Mouse (Mus musculus): ENCODE results near the gene Prrt2.

Prrt2 gene

GRCm38 (mm10) chr7:127020901-127021562, at the start of gene Prrt2, which contains the start of gene Gm42742:
Gene Prrt2 (minus strand): TSS chr7:127021211.
Gene Gm42742 (minus strand): TSS chr7:127021097.
- DNase-seq (ENCODE audit: low spot score), result no peak

GRCm38 (mm10) chr7:127066317-127066716, 45.3 kb upstream of the Prrt2 start:
- no peak for DNase-seq (ENCODE audit: low spot score)

GRCm38 (mm10) chr7:127065538-127065937, 44.5 kb upstream of the Prrt2 start:
- no peak for DNase-seq (ENCODE audit: low spot score)

- no peak for DNase-seq (ENCODE audit: low spot score)
Observed at GRCm38 (mm10) chr7:127055026-127055585, 34.1 kb upstream of the Prrt2 start.

DNA sequence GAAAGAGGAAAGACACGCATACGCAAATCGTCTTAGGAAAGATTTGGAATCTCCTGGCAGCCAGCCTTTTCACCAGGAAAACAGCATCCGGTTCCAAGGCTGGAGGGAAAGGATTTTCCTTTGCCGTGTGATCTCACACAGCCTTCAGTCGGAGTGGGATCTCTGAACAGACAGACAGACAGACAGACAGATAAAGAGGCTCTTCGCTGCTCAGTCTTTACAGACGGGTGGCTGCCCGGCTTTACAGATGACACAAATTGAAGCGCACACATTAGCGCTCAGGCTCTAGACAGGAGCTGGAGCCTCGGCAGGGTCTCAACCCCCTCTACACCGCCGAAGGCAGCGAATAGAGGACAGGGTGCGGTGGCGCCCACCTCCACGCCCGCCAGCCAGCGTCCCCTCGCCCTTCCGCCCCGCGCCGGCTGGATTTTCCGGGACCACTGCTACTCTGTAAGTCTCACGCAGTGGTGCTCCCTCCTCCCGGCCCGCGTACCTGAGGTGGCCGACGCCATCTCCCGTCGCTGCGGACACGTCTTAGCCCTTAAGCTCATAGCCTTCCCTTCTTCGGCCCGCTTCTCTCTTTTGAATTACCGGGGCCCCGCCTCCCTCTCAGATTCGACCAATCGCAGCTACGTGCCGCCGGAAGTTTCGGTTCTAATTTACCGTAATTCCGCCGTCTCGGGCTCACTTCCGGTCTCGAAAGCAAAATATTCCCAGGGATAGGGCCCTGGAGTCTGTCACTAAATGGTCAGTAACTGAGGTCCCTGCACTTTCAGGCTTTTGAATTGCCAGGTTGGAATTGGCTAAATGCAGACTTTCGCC, 21.1 kb upstream of the Prrt2 start, which contains the start of gene Kif22:
Gene Kif22, minus strand, starts transcription at position 621 of the 822 bp plus-strand sequence.
- DNase-seq (ENCODE audit: low spot score), result peak; percentile 81

- no peak for DNase-seq (ENCODE audit: low spot score)
Observed at GRCm38 (mm10) chr7:127031244-127031643, 10.2 kb upstream of the Prrt2 start.

- DNase-seq (ENCODE audit: low spot score), result no peak
Observed at GRCm38 (mm10) chr7:127030172-127030571, 9.2 kb upstream of the Prrt2 start.

GRCm38 (mm10) chr7:127027885-127028284, 6.9 kb upstream of the Prrt2 start:
- no peak for DNase-seq (ENCODE audit: low spot score)

DNA sequence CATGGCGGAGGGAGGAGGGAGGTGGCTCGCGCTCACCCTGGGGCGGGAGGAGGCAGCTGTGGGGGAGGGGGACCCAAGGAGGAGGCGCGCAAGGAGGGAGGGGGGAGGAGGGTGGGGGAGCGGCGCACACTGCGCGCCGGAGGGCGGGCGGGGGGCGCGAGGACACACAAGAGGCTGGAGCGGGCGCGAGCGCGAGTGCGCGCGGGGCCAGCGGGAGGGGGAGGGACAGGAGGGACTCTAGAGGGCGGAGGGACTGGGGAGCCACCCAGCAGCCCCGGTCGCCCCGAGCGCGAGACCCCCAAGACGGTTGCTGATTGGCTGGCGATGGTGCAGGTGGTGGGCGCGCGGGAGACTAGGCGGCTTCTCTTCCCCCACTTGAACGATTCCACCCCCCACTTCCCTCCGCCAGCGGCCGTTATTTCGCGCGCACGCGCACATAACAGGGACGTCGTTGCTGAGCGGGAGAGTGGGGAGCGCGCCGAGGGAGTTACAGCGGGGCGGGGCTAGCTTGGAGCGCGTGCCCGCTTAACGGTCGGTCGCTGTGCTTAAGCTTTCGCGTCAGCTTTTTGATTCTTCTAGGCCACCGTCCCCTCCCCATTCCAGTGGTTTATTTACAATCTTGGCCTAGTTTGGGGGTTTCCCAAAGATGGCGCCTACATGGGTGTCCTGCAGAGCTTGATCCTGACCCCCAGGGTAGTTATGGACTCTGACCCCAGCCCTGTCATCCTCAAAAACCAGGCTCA, 6.1 kb upstream of the Prrt2 start, which contains the start of gene Maz:
Gene Maz, minus strand, starts transcription at position 54 of the 743 bp plus-strand sequence.
- DNase-seq (ENCODE audit: low spot score), result peak; percentile 98

- peak; percentile 65 for DNase-seq (ENCODE audit: low spot score)
Observed at GRCm38 (mm10) chr7:127026616-127026983, 5.6 kb upstream of the Prrt2 start.

- DNase-seq (ENCODE audit: low spot score), result peak; percentile 51
Observed at GRCm38 (mm10) chr7:127026161-127026600, 5.2 kb upstream of the Prrt2 start.

GRCm38 (mm10) chr7:127025556-127026160, 4.6 kb upstream of the Prrt2 start:
- peak; percentile 67 for DNase-seq (ENCODE audit: low spot score)

GRCm38 (mm10) chr7:127024755-127025555, 3.9 kb upstream of the Prrt2 start:
- no peak for DNase-seq (ENCODE audit: low spot score)

DNA sequence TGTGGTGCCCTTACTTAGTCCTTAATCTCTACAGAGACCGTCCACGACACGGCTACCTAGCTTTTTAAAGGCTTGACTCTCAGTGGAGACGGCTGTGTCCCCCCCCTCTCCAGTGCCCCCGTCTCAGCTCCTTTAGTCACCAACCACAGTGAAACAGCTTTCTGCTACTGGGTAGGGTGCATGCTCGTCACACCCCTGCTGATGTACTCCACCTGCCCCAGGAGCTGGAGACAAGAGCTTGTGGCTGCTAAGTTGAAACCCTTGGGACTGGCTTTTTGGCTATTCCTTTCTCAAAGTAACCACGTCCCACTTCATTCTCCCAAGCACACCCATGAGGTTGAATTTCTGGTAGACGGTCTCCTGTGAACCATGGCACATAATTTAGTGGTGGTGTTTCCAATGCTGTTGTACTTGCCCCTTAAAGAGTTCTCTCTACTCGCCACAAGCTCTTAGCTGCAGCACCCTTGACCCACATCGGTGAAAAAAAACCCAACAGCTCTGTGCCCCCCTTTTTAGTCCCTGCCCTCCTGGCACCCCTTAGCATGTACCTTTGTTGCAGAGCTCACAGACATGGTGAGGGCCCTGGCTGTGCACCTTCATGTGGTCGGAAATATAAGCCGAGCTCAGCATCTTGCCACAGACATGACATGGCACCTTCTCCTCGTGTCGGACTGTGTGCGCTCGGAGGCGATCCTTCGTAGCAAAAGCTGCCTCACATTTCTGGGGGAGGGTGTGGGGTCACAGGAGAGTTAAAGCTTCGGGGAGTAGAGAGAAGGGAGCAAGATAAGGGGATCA, 3.1 kb upstream of the Prrt2 start:
- no peak for DNase-seq (ENCODE audit: low spot score)

DNA sequence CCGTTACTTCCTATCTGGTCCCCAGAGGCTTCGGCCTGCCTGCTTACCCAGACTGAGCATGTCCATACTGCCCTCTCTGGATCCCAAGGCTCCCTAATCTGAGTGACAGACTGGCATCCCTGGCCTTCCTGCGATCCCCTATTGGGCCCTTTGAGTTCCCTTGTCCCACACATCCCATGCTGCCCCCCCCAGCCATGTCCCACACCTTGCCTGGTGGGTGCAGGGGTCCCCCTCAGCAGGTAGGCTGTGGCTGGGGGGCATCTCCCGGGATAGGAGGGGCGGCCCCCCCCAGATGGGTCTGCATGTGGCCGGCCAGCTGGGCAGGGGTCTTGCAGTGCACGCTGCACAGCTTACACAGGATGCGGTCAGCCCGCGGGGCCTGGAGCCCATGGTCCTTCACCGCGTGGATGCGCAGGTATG, 2.3 kb upstream of the Prrt2 start:
- DNase-seq (ENCODE audit: low spot score), result no peak

DNA sequence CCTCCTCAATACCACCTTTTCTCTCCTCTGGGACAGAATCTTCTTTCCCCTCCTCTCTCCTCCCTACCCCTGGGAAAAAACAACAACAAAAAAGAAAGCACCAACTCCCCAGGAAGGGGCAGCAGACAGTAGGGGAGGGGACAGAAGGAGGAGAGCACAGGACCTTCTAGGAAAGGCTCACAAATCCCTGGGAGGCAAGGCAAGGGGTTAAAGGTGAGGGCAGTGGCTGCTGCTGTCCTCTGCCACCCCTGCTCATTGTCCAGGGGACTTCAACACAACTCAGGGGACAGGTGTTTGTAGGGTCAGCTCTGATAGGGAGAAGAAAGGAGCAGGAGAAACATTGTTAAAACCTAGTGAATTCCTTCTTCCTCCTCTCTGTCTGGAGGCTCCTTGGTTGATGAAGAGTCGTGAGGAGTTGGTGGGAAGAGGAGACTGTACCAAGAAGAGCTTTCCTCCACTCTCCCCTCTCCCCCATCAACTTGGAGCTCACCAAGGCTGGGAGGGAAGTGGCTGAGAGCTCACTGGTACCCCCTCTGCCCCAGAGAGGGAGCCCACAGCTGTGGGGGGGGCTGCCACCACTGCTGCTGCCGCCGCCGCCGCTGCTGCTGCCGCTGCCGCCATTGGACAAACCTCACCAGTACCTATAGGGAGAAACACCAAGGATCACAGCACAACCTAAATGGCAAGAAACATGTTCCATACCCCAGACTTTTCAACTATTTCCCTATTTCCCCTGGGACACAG, 1.7 kb upstream of the Prrt2 start:
- no peak for DNase-seq (ENCODE audit: low spot score)

GRCm38 (mm10) chr7:127021563-127022527, 834 bp upstream of the Prrt2 start:
- DNase-seq (ENCODE audit: low spot score), result no peak

GRCm38 (mm10) chr7:127020491-127020890, 520 bp downstream of the Prrt2 start:
- DNase-seq (ENCODE audit: low spot score), result no peak

Data from spleen, adult 12 weeks (tissue).